Mouse (Mus musculus): ENCODE data around the gene Clrn2. TPM values are rescaled to one million over a fixed set of nuclear protein-coding genes. Genes with fewer than 3 reads are reported as not detected.
"Not testable (repeated sequence)": the region's sequence is repeated elsewhere in the genome, so short reads cannot be mapped to it uniquely, and the experiment has no call there.

Clrn2 gene
- 0.86 and 1.2 TPM in 2 replicates for polyA plus RNA-seq (2014; fragmentation: Nextera tagmentation; extraction: Ambion mirVana)

DNA sequence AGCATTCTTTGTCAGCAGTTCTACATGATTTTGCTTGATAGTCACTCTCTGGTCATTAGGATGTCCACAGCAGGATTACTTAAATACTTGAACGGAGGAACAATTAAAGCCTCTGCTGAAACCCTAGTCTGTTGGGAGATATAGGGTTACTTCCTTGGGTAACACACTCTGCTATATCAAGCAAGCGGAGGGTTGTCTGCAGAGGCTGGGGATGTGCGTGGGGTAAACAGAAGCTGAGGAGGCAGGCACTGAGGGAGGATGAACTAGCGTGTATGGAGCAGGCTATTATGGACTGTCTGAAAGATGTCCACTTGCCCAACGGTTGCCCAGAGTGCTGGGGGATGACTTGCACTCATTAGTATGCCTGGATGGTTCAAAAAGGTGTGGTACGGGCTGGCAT is at the start of gene Clrn2:
Clrn2 (plus strand) TSS at position 301 of the 400 bp plus-strand sequence.
- H3K36me3 ChIP-seq (ENCODE audit: control insufficient read depth, insufficient read depth, low read length) = no peaks in the 10 kb centered on the region
- DNase-seq (ENCODE audit: low spot score, missing footprints) = no peak
- H3K27ac ChIP-seq (ENCODE audit: low read depth, low read length) = no peak within 1 kb of the TSS
- peaks cover 10% of the 10 kb centered on the region; the same call in 1 of the 2 replicates for H3K4me1 ChIP-seq (ENCODE audit: control insufficient read depth, insufficient read depth, low read length)
- H3K9ac ChIP-seq (ENCODE audit: low read length) = no peak within 1 kb of the TSS
- 75% methylated on average over 6 of the region's 6 CpGs for WGBS
- no peak within 1 kb of the TSS for H3K4me3 ChIP-seq (ENCODE audit: low read depth, low read length)
- no peaks in the 10 kb centered on the region for H3K27me3 ChIP-seq (ENCODE audit: control insufficient read depth, insufficient read depth, low read length)
- no peak within 1 kb of the TSS for H3K4me2 ChIP-seq
- no peak for ATAC-seq (ENCODE audit: low FRiP score)
- no peaks in the 10 kb centered on the region for H3K9me3 ChIP-seq (ENCODE audit: control insufficient read depth, low read length)

- Histone ChIP-seq H3K4me3 (ENCODE audit: low read depth, low read length) (no peak overlapping the region), H3K4me2 (no peak overlapping the region), H3K27me3 (ENCODE audit: control insufficient read depth, insufficient read depth, low read length) (no peaks in the 10 kb centered on the region), H3K9me3 (ENCODE audit: control insufficient read depth, low read length) (no peaks in the 10 kb centered on the region), H3K9ac (ENCODE audit: low read length) (no peak overlapping the region), H3K27ac (ENCODE audit: low read depth, low read length) (no peak overlapping the region), H3K4me1 (ENCODE audit: control insufficient read depth, insufficient read depth, low read length) (no peaks in the 10 kb centered on the region), H3K36me3 (ENCODE audit: control insufficient read depth, insufficient read depth, low read length) (no peaks in the 10 kb centered on the region)
- DNase-seq (ENCODE audit: low spot score, missing footprints) (no peak), ATAC-seq (ENCODE audit: low FRiP score) (no peak)
- 81% methylated on average over 2 of the region's 2 CpGs for WGBS
Observed at GRCm38 (mm10) chr5:45406129-45406528, 47.4 kb upstream of the Clrn2 start.

GRCm38 (mm10) chr5:45416478-45416877 is 37.1 kb upstream of the Clrn2 start:
- H3K4me2 ChIP-seq = no peak overlapping the region
- no peak overlapping the region for H3K4me3 ChIP-seq (ENCODE audit: low read depth, low read length)
- no peaks in the 10 kb centered on the region for H3K27me3 ChIP-seq (ENCODE audit: control insufficient read depth, insufficient read depth, low read length)
- no peaks in the 10 kb centered on the region for H3K9me3 ChIP-seq (ENCODE audit: control insufficient read depth, low read length)
- WGBS = 90% methylated on average over 3 of the region's 3 CpGs
- no peaks in the 10 kb centered on the region for H3K4me1 ChIP-seq (ENCODE audit: control insufficient read depth, insufficient read depth, low read length)
- H3K9ac ChIP-seq (ENCODE audit: low read length) = no peak overlapping the region
- no peak overlapping the region for H3K27ac ChIP-seq (ENCODE audit: low read depth, low read length)
- H3K36me3 ChIP-seq (ENCODE audit: control insufficient read depth, insufficient read depth, low read length) = no peaks in the 10 kb centered on the region
- no peak for DNase-seq (ENCODE audit: low spot score, missing footprints)
- ATAC-seq (ENCODE audit: low FRiP score) = no peak

DNA sequence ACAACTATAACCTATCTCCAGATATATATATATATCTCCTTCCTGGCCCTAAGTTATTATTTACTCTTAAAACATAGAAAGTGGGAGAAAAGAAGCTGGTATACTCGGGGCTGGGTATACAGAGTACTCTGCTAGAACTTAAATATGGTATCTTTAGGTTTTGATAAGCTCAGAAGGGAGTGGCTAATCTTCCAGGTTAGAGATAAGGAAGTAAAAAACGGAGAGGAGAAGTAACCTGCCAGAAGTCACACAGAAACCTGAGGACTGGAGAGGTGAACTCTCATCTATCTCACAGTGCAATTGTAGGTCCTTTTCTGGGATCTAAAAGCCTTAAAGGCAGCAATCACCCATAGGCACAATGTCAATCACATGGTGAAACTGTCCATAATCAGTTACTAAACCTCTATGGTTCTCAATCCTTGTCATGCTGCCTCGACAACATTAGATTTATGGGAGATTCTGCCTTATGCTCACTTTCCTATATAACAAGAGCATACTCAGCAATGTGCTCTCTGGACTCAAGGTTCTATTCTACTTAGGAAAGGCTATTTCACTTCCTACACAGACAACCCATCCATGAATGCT is 35.6 kb upstream of the Clrn2 start:
- DNase-seq (ENCODE audit: low spot score, missing footprints) (no peak), ATAC-seq (ENCODE audit: low FRiP score) (no peak)
- Histone ChIP-seq H3K27me3 (ENCODE audit: control insufficient read depth, insufficient read depth, low read length) (no peaks in the 10 kb centered on the region), H3K4me3 (ENCODE audit: low read depth, low read length) (no peak overlapping the region), H3K4me1 (ENCODE audit: control insufficient read depth, insufficient read depth, low read length) (no peaks in the 10 kb centered on the region), H3K36me3 (ENCODE audit: control insufficient read depth, insufficient read depth, low read length) (no peaks in the 10 kb centered on the region), H3K9me3 (ENCODE audit: control insufficient read depth, low read length) (no peaks in the 10 kb centered on the region), H3K4me2 (no peak overlapping the region), H3K9ac (ENCODE audit: low read length) (no peak overlapping the region), H3K27ac (ENCODE audit: low read depth, low read length) (no peak overlapping the region)
- WGBS = 68% methylated on average over 3 of the region's 3 CpGs

DNA sequence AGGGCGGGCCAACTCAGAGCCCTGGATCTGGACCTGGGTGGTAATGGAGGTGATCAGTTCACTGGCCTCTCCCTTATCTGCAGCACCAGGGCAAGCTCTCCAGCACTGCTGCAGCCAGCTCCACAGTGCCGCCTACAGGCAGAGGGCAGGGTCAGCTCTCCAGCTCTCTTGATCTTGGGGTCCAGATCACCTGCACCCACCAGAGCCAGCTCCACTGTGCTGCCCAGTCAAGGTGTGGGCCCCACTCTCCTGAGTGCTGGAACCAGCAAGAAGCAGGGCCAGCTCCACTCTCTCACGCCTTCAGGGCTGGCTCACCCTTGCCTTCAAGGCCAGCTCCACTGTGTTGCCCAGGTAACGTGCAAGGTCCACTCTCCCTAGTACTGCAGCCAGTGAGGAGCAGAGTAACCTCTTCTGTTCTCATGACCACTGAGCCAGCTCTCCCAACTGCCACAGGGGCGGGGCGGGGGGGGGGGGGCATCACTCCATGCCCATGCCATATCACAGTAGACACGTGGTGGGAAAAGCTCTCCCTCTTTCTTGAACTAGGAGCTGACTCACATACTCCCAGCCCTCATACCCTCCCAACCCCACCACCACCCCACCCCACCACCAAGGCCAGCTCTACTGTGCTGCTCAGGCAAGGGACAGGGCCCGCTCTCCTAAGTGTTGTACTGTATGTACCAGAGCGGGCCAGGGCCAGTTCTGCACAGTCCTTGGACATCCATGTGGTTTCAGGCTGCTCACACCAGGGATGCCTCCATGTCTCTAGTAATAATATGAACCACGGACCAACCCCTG is 33.5 kb upstream of the Clrn2 start:
- Histone ChIP-seq H3K4me3 (ENCODE audit: low read depth, low read length) (no peak overlapping the region), H3K9ac (ENCODE audit: low read length) (no peak overlapping the region), H3K9me3 (ENCODE audit: control insufficient read depth, low read length) (no peaks in the 10 kb centered on the region), H3K4me1 (ENCODE audit: control insufficient read depth, insufficient read depth, low read length) (no peaks in the 10 kb centered on the region), H3K36me3 (ENCODE audit: control insufficient read depth, insufficient read depth, low read length) (no peaks in the 10 kb centered on the region), H3K4me2 (no peak overlapping the region), H3K27ac (ENCODE audit: low read depth, low read length) (no peak overlapping the region), H3K27me3 (ENCODE audit: control insufficient read depth, insufficient read depth, low read length) (no peaks in the 10 kb centered on the region)
- ATAC-seq (ENCODE audit: low FRiP score) (0 out of 2 replicates have a peak, but pooled peaks have one; percentile 27), DNase-seq (ENCODE audit: low spot score, missing footprints) (peak; percentile 82)
- WGBS = 72% methylated on average over 10 of the region's 10 CpGs

- ATAC-seq (ENCODE audit: low FRiP score) (no peak), DNase-seq (ENCODE audit: low spot score, missing footprints) (peak; percentile 78)
- WGBS = 79% methylated on average over 12 of the region's 12 CpGs
- H3K4me1 ChIP-seq (ENCODE audit: control insufficient read depth, insufficient read depth, low read length) = no peaks in the 10 kb centered on the region
- no peaks in the 10 kb centered on the region for H3K36me3 ChIP-seq (ENCODE audit: control insufficient read depth, insufficient read depth, low read length)
- H3K4me3 ChIP-seq (ENCODE audit: low read depth, low read length) = no peak overlapping the region
- no peak overlapping the region for H3K9ac ChIP-seq (ENCODE audit: low read length)
- H3K4me2 ChIP-seq = no peak overlapping the region
- H3K27me3 ChIP-seq (ENCODE audit: control insufficient read depth, insufficient read depth, low read length) = no peaks in the 10 kb centered on the region
- H3K9me3 ChIP-seq (ENCODE audit: control insufficient read depth, low read length) = no peaks in the 10 kb centered on the region
- no peak overlapping the region for H3K27ac ChIP-seq (ENCODE audit: low read depth, low read length)
Observed at GRCm38 (mm10) chr5:45421881-45422844, 31.4 kb upstream of the Clrn2 start.

GRCm38 (mm10) chr5:45424021-45424886 is 29.3 kb upstream of the Clrn2 start:
- Histone ChIP-seq H3K4me1 (ENCODE audit: control insufficient read depth, insufficient read depth, low read length) (no peaks in the 10 kb centered on the region), H3K9me3 (ENCODE audit: control insufficient read depth, low read length) (no peaks in the 10 kb centered on the region), H3K36me3 (ENCODE audit: control insufficient read depth, insufficient read depth, low read length) (no peaks in the 10 kb centered on the region), H3K27me3 (ENCODE audit: control insufficient read depth, insufficient read depth, low read length) (no peaks in the 10 kb centered on the region), H3K4me3 (ENCODE audit: low read depth, low read length) (no peak overlapping the region), H3K4me2 (no peak overlapping the region), H3K27ac (ENCODE audit: low read depth, low read length) (no peak overlapping the region), H3K9ac (ENCODE audit: low read length) (no peak overlapping the region)
- 44% methylated on average over 8 of the region's 8 CpGs for WGBS
- peak; percentile 95 for DNase-seq (ENCODE audit: low spot score, missing footprints)
- peak; percentile 81 for ATAC-seq (ENCODE audit: low FRiP score)

GRCm38 (mm10) chr5:45425771-45426170 is 27.8 kb upstream of the Clrn2 start:
- not testable (repeated sequence) for H3K9ac ChIP-seq (ENCODE audit: low read length); H3K4me2 ChIP-seq; H3K4me1 ChIP-seq (ENCODE audit: control insufficient read depth, insufficient read depth, low read length); H3K27me3 ChIP-seq (ENCODE audit: control insufficient read depth, insufficient read depth, low read length); H3K27ac ChIP-seq (ENCODE audit: low read depth, low read length); ATAC-seq (ENCODE audit: low FRiP score); H3K36me3 ChIP-seq (ENCODE audit: control insufficient read depth, insufficient read depth, low read length); H3K9me3 ChIP-seq (ENCODE audit: control insufficient read depth, low read length); H3K4me3 ChIP-seq (ENCODE audit: low read depth, low read length)
- peak; percentile 17 for DNase-seq (ENCODE audit: low spot score, missing footprints)
- 58% methylated on average over 1 of the region's 1 CpGs for WGBS
